Mouse (Mus musculus): ENCODE data around the gene Srp68.

GRCm38 (mm10) chr11:116195252-116195651 is 78.8 kb downstream of the Srp68 start:
- TF ChIP-seq POLR2A (IDR thresholded peaks at IDR 0.05; ENCODE audit: insufficient read length, low read depth) (no peak), MAX (IDR thresholded peaks at IDR 0.05; ENCODE audit: low read depth) (no peak), E2F4 (IDR thresholded peaks at IDR 0.05; ENCODE audit: insufficient read depth) (no peak), MYOG (IDR thresholded peaks at IDR 0.05; ENCODE audit: control insufficient read depth in 1 of 3, insufficient read depth in 1 of 3, insufficient read length in 2 of 3, low read depth in 2 of 3) (no peak), CEBPB (IDR thresholded peaks at IDR 0.05; ENCODE audit: insufficient read depth, poor library complexity, severe bottlenecking) (no peak), REST (IDR thresholded peaks at IDR 0.05; ENCODE audit: insufficient read depth, insufficient read length) (no peak), TCF3 (IDR thresholded peaks at IDR 0.05; ENCODE audit: insufficient read length, low read depth) (no peak), POLR2AphosphoS2 (IDR thresholded peaks at IDR 0.05; ENCODE audit: insufficient read length, low read depth) (no peak), USF1 (IDR thresholded peaks at IDR 0.05; ENCODE audit: low read depth) (no peak)
